Mouse (Mus musculus): ENCODE measurements around the gene Loxl3. TPM values are rescaled to one million over a fixed set of nuclear protein-coding genes. Genes with fewer than 3 reads are reported as not detected.
A peak's percentile ranks its signal among the peaks of the same experiment; 100 is the strongest.

The Loxl3 gene
- total RNA-seq, 1 experiment from 2014 or later = 0.47 TPM

- no peak for ATAC-seq (ENCODE audit: extremely low read depth, insufficient number of reproducible peaks, low FRiP score, poor library complexity, severe bottlenecking)
Observed at GRCm38 (mm10) chr6:83074979-83075378, 41.0 kb downstream of the Loxl3 start.

GRCm38 (mm10) chr6:83077630-83078323 is 43.8 kb downstream of the Loxl3 start, which contains the start of gene Pcgf1:
Gene Pcgf1, plus strand, starts transcription at chr6:83077869.
- ATAC-seq (ENCODE audit: extremely low read depth, insufficient number of reproducible peaks, low FRiP score, poor library complexity, severe bottlenecking) = no peak

DNA sequence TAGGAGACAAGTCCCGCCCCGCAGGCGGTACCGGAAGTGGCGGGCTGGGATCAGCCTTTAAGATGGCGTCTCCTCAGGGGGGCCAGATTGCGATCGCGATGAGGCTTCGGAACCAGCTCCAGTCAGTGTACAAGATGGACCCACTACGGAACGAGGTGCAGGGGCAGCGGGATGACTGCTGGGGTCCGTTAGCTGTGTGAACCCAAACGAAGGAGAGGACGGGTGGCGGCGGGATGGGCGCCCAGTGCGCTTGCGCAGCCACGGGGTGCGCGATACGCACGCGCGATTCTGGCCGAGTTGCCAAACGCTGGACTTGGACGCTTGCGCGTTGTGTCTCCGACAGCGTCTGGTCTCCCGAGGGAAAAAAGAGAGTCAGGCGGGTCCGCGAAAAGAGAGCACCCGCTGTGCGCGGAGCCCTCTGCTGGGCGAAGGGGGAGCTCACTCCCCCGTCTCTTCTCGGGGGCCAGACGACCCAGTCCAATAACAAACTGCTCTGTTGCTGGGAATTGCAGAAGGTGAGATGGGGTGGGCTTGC is 44.4 kb downstream of the Loxl3 start:
- ATAC-seq (ENCODE audit: extremely low read depth, insufficient number of reproducible peaks, low FRiP score, poor library complexity, severe bottlenecking) = peak; percentile 91

DNA sequence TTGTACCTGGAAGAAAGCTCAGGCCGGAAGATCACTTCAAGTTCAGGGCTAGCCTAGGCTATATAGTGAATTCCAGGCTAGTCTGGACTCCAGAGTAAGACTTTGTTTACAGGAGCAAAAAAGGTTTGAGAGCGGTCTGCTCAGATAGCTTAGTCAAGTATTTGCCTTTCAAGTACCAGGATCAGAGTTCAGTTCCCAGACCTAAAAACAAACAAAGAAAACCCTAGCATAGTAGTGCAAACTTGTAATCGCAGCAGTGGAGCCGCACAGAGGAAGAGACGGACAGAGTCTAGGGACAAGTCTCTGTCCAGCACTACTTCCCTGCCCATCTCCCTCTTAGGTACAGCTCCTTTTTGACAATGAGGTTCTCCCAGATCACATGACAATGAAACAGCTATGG is 46.2 kb downstream of the Loxl3 start:
- no peak for ATAC-seq (ENCODE audit: extremely low read depth, insufficient number of reproducible peaks, low FRiP score, poor library complexity, severe bottlenecking)

- no peak for ATAC-seq (ENCODE audit: extremely low read depth, insufficient number of reproducible peaks, low FRiP score, poor library complexity, severe bottlenecking)
Observed at GRCm38 (mm10) chr6:83083497-83083896, 49.5 kb downstream of the Loxl3 start.

DNA sequence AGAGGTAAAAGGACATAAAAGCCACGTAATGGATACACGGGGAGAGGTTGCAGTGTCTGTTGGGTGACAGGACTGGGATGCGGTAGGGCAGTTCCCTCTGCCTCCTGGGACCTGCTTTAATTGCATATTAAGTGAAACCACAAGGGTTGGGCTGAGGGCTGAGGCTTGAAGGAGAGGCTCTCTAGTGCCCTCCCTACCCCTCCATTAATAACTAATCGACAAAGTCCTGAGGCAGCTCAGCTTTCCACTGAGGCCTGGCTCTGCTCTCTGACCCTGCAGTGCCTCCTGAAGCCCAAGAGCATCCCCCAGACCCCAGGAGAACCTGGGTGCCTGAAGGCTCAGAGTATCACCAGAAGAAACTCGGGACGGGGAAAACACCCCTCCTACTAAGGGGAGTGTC is 50.5 kb downstream of the Loxl3 start:
- no peak for ATAC-seq (ENCODE audit: extremely low read depth, insufficient number of reproducible peaks, low FRiP score, poor library complexity, severe bottlenecking)

DNA sequence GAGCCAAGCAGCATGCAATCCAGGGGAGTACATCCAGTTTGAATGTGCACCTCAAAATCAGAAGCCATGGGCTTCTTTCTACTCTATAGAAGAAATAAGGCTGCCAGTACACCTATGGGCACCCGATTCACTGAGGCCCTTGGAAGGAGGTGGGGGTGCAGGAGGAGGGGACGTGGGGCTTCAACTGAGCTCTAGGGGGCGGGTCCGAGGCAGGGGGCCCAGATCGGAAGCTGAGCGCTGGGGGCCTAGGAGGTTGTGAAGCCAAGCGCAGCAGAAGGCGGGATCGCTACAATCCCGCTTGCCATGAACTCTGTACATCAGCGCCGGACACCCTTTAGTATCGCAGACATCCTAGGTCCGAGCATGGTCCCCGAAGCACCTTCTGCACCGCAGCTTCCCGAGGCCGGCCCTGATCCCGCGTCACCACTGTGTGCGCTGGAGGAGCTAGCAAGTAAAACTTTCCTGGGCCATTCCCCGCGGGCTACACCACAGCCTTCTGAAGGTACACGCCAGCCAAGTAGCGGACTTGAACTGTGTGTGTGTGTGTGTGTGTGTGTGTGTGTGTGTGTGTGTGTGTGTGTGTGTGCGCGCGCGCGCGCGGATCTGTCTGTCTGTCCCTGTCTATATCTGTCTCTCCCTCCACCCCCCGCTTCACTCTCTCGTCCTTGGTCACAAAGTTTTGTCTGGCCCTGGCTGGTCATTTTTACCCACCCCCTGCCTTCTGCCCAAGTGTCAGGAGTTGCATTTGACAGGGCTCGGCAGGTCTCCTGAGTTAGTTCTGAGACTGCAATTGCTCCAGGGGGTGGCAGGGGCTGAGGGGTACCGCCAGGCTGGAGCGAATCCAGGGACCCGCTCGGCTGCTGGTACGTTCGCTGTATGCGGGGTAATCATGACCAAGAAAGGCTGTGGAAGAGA is 52.4 kb downstream of the Loxl3 start, which contains the start of gene Lbx2:
Gene Lbx2, plus strand, starts transcription at position 247 of the 915 bp plus-strand sequence.
- ATAC-seq (ENCODE audit: extremely low read depth, insufficient number of reproducible peaks, low FRiP score, poor library complexity, severe bottlenecking) = no peak

GRCm38 (mm10) chr6:83087205-83087925 is 53.4 kb downstream of the Loxl3 start:
- ATAC-seq (ENCODE audit: extremely low read depth, insufficient number of reproducible peaks, low FRiP score, poor library complexity, severe bottlenecking) = no peak

DNA sequence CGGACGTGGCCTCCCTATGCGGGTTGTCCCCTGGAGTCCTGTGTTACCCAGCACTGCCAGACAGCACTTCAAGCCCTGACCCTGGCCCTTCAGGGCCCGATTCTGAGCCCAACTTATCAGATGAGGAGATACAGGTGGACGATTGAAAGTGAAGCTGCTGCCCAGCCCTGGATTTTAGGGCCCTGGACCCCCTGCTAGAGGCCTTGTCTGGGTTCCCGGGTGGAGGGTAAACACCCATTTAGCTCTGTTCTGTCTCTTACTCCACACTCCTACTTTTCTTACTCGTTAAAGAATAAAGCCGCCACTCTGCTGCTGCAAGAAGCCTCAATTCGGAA is 53.9 kb downstream of the Loxl3 start:
- ATAC-seq (ENCODE audit: extremely low read depth, insufficient number of reproducible peaks, low FRiP score, poor library complexity, severe bottlenecking) = no peak

DNA sequence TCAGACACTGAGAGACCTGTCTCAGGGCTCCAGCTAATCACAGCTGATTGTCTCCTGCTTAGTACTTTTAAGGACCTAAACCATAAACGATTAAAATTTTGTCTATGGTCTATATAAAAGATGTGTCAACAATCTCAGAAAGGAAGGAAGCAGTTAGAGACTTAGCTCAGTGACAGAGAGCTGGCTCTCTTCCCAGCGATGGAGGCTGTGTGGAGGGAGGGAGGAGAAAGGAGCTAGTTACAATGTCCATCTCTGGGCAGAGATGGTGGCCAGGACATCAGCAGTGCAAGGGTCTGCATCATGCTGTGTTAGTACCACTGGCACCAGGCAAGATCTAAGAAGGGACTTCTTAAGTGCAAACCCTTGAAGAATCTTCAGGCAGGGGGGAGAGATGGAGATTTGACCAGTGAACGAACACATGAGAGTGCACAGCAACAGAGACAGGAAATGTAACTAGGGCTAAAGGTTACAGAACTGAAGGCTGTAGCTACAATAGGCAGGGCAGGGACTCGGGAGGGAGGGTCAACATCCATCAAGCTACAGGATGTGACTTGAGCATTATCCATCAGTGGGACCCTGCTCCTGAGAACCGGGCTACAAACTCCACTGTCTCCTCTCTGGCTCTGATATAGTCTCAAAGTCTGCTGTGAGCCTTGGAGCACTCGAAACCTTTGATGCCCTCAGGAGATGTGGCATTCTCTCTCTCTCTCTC is 58.6 kb downstream of the Loxl3 start:
- ATAC-seq (ENCODE audit: extremely low read depth, insufficient number of reproducible peaks, low FRiP score, poor library complexity, severe bottlenecking) = no peak

DNA sequence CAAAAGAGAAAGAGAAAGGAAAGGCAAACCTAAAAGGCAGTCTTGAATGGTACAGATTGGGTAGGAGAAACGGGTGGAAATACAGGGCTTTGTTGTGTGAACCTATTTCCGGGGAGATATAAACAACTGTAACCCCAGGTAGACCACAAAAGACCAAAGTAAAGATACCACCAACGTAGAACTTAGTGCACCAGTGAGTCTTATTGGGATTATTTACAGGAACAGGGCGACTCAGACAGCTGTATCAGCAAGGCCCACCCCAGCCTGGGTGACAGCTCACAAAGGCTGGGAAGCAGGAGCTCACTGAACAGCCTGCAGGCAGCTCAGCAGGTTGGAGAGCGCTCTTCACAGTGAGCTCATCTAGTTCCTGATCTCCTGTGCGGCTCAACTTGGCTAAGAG is 62.0 kb downstream of the Loxl3 start:
- 0 out of 2 replicates have a peak, but pooled peaks have one; percentile 33 for ATAC-seq (ENCODE audit: extremely low read depth, insufficient number of reproducible peaks, low FRiP score, poor library complexity, severe bottlenecking)

GRCm38 (mm10) chr6:83098411-83098810 is 64.4 kb downstream of the Loxl3 start:
- ATAC-seq (ENCODE audit: extremely low read depth, insufficient number of reproducible peaks, low FRiP score, poor library complexity, severe bottlenecking) = no peak

DNA sequence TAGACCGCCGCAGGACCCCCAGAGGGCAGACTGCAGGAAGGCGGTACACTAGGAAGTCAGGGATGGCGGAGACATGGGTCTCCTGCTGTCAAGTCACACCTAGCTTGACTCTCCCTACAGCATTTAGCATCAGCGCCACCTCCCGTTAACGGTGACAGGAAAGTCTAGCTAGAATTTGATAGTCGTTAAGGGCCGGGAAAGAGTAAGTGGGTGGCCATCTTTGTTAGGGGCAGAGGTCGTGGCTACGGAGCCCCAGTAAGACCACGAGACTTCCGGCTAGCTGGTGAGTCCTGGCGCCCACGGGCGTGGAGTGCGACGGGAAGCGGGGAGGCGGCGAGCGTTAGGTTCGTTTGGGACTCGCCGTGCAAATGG is 67.3 kb downstream of the Loxl3 start, which contains the start of the genes Ccdc142 and Gm42688:
Gene Ccdc142, plus strand, starts transcription at position 286 of the 372 bp plus-strand sequence.
Gene Gm42688, plus strand, starts transcription at position 302 of the 372 bp plus-strand sequence.
- ATAC-seq (ENCODE audit: extremely low read depth, insufficient number of reproducible peaks, low FRiP score, poor library complexity, severe bottlenecking) = peak; percentile 87

- ATAC-seq (ENCODE audit: extremely low read depth, insufficient number of reproducible peaks, low FRiP score, poor library complexity, severe bottlenecking) = peak; percentile 45; the same call in 1 of the 2 replicates
Observed at GRCm38 (mm10) chr6:83101688-83102556, 67.9 kb downstream of the Loxl3 start.

All from neutrophil, adult 5-6 weeks (primary cell).